27 mouse cellular contexts compared by ENCODE assay signal in genomic region chr7:47345905-47346478, GRCm38 (mm10). TPM values are rescaled to one million over a fixed set of nuclear protein-coding genes. Genes with fewer than 3 reads are reported as not detected.
A peak's percentile ranks its signal among the peaks of the same experiment; 100 is the strongest.
DNase-seq lines count a peak whose midpoint lies in the region; ATAC-seq lines count a peak whose summit lies in the region.
"Had no signal": no experiment of that assay in that cellular context is flagged by ENCODE, and none has a peak within 500 bp of the region (broad histone marks: within the 10 kb centered on the region; RNA-seq: fewer than 3 reads in every experiment).

No protein-coding gene starts in this region.

- no peak overlapping the region for H3K27ac ChIP-seq in forebrain, embryonic 13.5 days
- H3K27ac ChIP-seq: embryonic facial prominence, embryonic 10.5 days; embryonic facial prominence, embryonic 12.5 days had no signal

- WGBS in forebrain, embryonic 13.5 days = 87% methylated on average over 4 of the region's 4 CpGs

- H3K4me3 ChIP-seq in forebrain, embryonic 13.5 days = no peak overlapping the region
- H3K4me3 ChIP-seq: embryonic facial prominence, embryonic 10.5 days; embryonic facial prominence, embryonic 12.5 days had no signal

- H3K36me3 ChIP-seq in forebrain, embryonic 13.5 days (ENCODE audit: poor library complexity, severe bottlenecking) = no peaks in the 10 kb centered on the region
- H3K36me3 ChIP-seq: embryonic facial prominence, embryonic 10.5 days; embryonic facial prominence, embryonic 12.5 days; G1E had no signal

- H3K27me3 ChIP-seq in forebrain, embryonic 13.5 days = no peaks in the 10 kb centered on the region
- H3K27me3 ChIP-seq: embryonic facial prominence, embryonic 12.5 days; Patski had no signal

- peak; percentile 94 for ATAC-seq in common myeloid progenitor, adult 5-6 weeks (replicated peaks; ENCODE audit: low read depth, poor library complexity, severe bottlenecking)
- peak; percentile 86 to 90 for ATAC-seq in hematopoietic stem cell, adult 5-6 weeks (replicated peaks in 1 of 2; ENCODE audit: insufficient read depth in 1 of 2, low FRiP score in 2 of 2, low TSS enrichment in 1 of 2, low read depth in 1 of 2, poor library complexity in 2 of 2, severe bottlenecking in 2 of 2)
- peak; percentile 80 for ATAC-seq in megakaryocyte progenitor cell, adult 5-6 weeks (replicated peaks; ENCODE audit: poor library complexity)
- no peak for ATAC-seq in forebrain, embryonic 13.5 days
- ATAC-seq: activated CD4-positive, CD25-positive, alpha-beta regulatory T cell, adult 4 months; CD4-positive, CD25-positive, alpha-beta regulatory T cell, adult 4 months; forebrain, embryonic 14.5 days; forebrain, embryonic 16.5 days; Patski had no signal

- H3K4me1 ChIP-seq in forebrain, embryonic 13.5 days = no peaks in the 10 kb centered on the region
- H3K4me1 ChIP-seq: embryonic facial prominence, embryonic 10.5 days; embryonic facial prominence, embryonic 12.5 days had no signal

- H3K4me2 ChIP-seq in forebrain, embryonic 13.5 days = no peak overlapping the region
- H3K4me2 ChIP-seq: embryonic facial prominence, embryonic 12.5 days had no signal

- H3K9ac ChIP-seq in forebrain, embryonic 13.5 days = no peak overlapping the region
- H3K9ac ChIP-seq: embryonic facial prominence, embryonic 12.5 days had no signal

- DNase-seq in urinary bladder, adult 2 months (ENCODE audit: low spot score) = no peak
- DNase-seq in cerebellum, postnatal 14 days = no peak
- DNase-seq: adrenal gland, adult 8-10 months; adrenal gland, postnatal 14 days; adrenal gland, postnatal 36 days; B cell, adult 2 months; cerebellum, adult 11-12 months; cerebellum, adult 2 months; cerebellum, adult 9-10 months; cerebellum, postnatal 10 days; cerebellum, postnatal 36 days had no signal

- peaks cover 50% of the 10 kb centered on the region for H3K9me3 ChIP-seq in forebrain, embryonic 13.5 days (replicated peaks)

RNA-seq across cellular contexts. Expression of gene Mrgpra1, which starts 8.0 kb away (rescaled TPM):
- total RNA-seq in common myeloid progenitor, adult 5-6 weeks (2017) = not detected in 2 replicates
- not detected in 2 replicates for total RNA-seq in hematopoietic stem cell, adult 5-6 weeks (2017)
- total RNA-seq in megakaryocyte progenitor cell, adult 5-6 weeks (2015) = not detected in 2 replicates
- total RNA-seq in megakaryocyte progenitor cell, adult 5-6 weeks (2017) = not detected in 2 replicates
- polyA plus RNA-seq in urinary bladder, adult 2 months (2012; rRNA removed) = not detected in 2 replicates
- polyA plus RNA-seq in forebrain, embryonic 13.5 days (2015; fragmentation: Nextera tagmentation; extraction: Ambion mirVana) = not detected in 2 replicates
- total RNA-seq: adrenal gland, adult 18-20 months; adrenal gland, adult 8-10 months; adrenal gland, postnatal 14 days; adrenal gland, postnatal 36 days; CH12.LX had no signal
- polyA plus RNA-seq: activated CD4-positive, CD25-positive, alpha-beta regulatory T cell, adult 4 months; CD4-positive, CD25-positive, alpha-beta regulatory T cell, adult 4 months; cerebellum, adult 2 months; cortical plate, adult 2 months; embryonic facial prominence, embryonic 10.5 days; embryonic facial prominence, embryonic 12.5 days; forebrain, embryonic 11.5 days; forebrain, embryonic 14.5 days; forebrain, embryonic 16.5 days; G1E; Patski had no signal
